Mouse (Mus musculus) embryo, embryonic 10.5 days (tissue): ENCODE results near the gene Ccdc194.

Experiments
- DNase-seq: peaks from one replicate; pipeline ENCODE4 v3.0.0-alpha.2; 2015; ENCODE audit warnings: low spot score

The Ccdc194 gene

DNA sequence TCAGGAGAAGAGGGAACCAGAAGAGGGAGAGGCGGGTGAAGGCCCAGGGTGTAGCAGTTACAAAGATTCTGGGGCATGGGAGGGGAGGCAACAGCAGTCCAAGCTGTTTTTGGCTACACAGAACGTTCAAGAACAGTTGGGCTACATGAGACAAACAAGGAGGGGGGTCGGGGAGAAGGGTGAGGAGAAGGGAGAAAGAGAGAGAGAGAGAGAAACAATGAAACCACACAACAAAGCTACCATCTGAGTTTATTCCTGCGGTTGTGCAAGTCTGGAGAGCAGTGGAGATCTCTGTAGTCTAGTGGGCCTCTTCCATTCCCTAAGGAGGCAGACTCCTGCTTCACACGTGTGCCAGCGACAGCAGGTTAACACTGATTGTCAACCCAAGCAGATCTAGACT lies 28.5 kb upstream of the Ccdc194 start:
- DNase-seq, result no peak

DNA sequence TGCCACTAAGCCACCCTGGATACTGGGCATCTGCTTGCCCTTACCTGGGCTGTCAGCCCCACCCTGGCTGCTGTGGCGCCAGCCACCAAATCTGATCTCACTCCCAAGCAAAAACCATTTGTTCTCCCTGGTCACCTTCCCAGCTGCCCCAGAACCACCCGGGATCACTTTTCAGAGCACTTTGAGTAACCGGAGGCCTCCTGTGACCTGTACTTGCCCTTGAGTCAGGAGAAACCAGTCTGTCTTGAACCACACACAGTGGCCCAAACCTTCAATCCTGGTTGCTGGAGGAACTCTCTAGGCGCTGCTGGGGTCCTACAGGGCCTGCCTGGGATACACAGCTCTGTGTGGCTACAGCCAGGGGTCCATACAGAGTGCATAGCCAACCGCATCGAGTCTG lies 27.3 kb upstream of the Ccdc194 start:
- no peak for DNase-seq

DNA sequence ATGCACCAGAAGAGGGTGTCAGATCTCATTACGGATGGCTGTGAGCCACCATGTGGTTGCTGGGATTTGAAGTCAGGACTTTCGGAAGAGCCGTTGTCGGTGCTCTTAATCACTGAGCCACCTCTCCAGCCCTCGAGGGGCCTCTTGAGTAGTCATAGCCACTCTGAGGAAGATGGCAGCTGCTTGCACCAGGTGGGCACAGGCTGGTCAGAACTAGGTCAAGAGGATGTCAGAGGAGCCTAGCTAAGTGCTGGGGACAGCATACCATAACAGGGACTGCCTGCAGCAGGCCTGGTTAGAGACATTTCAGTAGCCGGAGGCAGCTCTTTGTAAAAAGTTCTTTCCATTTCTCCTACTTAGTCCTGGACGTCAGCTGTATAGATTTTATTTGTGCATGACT lies 25.2 kb upstream of the Ccdc194 start:
- no peak for DNase-seq

DNA sequence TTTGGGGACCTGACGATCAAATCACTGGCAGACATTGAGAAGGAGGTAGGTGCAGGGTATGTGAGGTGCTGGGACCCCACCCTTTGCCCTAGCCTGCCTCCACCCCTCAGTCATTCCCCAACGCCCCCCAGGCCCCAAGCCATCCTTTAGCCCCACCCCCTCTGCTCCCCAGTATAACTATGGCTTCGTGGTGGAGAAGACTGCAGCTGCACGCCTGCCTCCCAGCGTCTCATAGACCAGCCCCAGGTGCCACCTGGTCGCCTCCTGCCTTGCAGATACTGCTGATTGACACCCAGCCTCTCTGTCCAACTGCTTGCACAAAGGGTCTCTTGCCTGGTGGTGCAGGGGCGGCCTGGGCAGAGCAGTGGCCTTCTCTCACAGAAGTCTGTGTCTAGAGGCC lies 22.1 kb upstream of the Ccdc194 start:
- DNase-seq, result no peak

DNA sequence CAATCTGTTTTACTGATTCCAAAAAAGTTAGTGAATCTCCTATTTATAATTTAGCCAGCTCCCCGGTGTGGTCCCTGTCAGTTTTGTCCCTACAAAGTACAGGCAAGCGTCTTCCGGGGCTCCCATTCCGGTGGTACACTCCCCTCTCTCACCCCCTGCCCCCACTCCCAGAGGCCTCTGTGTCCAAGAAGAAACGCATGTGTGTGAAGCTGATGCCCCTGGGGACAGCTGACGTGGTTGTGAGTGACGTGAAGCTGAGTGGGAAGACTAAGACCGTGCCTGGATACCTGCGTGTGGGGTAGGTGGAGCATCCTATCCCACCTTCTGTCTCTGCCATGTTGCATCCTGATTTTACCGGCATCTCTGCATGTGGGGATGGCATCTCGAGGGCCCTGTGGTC lies 19.5 kb upstream of the Ccdc194 start:
- no peak for DNase-seq

DNA sequence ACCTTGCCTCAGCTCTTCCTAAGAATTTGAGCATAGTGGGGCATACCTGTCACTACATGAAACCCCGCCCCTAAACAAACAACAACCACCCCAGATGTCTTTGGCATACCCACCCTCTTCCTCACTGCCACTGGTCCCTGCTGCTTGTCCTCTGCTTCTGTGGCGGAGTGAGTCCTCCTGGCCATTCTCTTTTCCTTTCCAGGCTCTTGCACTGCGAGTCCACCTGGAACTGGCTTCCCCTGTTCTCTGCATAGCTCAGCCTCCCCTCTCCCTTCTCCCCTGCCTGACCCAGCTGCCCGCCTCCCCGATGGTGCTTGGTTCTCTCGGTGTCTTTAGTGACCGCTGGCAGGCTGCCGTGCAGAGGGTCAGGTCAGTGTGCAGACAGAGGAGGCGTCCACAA lies 18.2 kb upstream of the Ccdc194 start:
- no peak for DNase-seq

DNA sequence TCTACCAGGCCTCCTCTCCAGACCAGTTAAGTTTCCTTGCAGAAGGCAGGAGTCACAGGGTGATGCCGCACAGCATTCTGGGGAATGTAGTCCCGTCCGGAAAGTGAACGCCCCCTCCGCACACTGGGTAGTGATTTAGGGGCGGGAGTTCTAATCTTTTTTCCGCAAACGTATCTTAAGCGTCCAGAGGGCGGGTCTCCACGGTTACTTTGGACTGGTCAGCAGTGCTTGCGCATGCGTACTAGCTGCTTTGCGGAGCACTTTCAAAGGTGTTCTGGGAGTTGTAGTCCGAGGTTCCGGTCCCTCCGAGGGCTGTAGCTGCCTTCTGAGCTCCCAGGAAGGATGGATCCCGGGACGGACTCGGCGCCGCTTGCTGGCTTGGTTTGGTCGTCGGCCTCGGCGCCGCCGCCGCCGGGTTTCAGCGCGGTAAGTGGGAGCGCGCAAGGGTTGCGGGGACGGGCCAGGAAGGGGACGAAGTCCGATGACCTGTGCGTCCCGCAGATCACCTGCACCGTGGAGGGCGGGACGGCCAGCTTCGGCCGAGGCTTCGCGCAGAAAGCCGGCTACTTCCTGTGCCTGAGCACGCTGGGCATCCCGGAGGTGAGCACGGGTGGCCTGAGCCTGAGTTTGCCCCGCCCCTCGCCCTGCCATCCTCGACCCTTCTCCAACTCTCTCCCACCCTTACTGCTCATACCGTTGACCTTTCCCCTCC lies 17.3 kb upstream of the Ccdc194 start, which contains the start of gene Mvb12a:
Mvb12a (plus strand) TSS at position 291 of the 712 bp plus-strand sequence.
- DNase-seq, result peak; percentile 100

DNA sequence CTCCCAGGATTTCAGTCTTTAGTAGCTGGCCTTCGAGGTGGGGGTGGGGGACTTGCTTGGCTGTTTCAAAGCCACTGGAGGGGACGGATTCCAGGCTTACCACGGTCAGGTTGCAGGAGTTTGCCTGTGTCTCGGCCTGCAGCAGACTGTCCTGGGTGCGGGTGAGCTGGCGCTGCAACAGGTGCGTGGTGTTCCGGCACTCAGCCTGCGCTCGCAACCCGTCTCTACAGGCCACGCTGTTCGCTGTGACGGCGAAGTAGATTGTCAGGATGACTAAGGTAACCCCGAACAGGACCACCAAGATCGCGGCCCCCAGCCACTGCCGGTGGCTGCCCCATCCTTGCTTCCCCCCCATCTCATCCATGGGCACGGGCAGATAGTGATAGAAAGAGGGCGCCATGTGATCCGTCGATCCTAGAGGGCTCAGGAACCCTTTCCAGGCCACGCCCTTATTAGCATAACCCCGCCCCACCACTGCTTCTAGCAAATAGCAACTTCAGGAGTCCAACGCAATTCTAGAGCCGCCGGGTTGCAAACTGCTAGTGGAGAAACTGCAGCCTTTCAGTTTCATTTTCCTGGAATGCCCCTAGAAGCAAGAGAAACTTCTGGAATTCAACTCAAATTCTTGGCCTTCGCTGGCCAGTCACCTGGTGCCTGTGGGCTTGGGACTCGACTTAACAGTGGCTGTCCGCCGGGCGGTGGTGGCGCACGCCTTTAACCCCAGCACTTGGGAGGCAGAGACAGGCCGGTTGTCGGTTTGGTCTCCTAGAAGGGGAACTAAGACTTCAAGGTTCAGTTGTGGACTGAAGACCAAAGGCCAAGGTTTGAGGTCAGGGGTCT lies 11.7 kb upstream of the Ccdc194 start, which contains the start of gene Bst2:
Bst2 (minus strand) TSS at position 429 of the 840 bp plus-strand sequence.
- DNase-seq, result peak; percentile 95

DNA sequence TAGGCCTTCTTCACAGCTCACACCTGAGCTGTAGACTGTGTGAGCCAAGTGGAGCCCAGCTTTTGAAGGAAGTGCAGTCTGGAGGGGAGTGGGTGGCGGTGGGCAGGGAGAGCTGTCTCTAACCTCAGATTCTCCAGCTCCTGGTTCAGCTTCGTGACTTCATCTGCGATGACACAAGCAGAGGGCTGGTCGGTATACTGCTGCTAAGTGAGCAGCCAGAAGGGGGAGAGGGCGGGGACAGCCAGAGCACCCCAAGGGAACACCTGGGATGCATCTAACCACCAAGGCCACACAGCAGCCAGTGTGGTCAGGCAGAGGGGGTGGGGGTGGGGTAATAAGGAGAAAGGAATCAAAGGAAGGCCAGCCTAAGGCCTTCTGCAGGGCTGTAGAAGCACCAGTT lies 10.2 kb upstream of the Ccdc194 start:
- no peak for DNase-seq

DNA sequence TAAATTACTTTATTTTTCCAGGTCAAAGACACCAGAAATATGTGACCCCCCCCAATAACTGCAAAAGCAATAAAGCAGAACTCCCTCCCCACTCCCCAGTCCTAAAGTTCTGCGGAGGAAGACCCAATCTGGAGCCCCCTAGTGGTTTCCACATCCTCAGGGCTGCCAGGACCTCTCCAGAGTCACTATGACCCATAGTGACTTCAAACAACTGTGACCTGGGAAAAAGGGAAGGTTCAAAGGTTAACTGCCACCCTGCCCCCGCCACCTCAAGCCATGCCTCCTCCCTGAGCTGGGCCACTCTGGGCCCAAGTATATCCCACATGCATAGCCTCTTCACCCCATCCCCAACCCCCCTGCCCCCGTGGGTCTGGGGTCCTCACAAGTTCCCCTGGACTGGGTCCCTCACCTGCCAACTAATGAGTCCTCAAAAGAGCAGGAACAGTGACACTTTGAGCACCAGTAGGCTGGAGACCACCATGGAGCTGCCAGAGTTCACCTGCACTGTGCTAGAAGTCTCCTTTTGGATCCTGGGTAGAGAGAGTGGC lies 8.8 kb upstream of the Ccdc194 start:
- no peak for DNase-seq

DNA sequence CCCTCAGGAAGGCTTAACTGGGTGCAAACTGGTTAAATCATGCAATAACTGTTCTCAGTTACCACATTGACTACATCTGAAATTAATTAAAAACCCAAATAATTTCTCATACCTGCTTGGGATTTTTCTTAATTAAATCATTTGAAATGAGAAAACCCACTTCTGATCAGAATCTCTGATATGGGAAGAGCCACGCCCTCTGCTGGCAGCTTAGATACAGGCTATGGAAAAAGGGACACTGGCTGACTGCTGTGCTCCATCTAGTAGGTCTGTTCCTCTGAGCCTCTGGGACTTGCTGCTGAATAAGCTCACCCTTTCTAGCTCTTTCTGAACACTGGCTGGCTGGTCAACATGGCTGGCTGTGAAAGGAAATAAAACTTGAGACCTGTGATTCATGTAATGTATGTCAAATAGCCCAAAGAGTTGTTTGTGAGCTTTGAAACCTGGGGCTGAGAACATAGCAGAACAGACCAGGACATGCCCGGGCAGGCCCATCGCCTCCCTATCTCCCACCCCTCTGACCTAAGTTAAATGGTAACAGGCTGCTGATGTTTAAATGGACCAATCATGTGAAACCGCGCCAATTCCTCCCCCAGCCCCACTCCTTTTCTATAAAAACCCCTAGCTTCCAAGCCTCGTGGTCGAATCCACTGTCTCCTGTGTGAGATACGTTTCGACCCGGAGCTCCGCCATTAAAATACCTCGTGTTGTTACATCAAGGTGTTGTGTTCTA lies 5.4 kb upstream of the Ccdc194 start:
- peak; percentile 60 for DNase-seq

DNA sequence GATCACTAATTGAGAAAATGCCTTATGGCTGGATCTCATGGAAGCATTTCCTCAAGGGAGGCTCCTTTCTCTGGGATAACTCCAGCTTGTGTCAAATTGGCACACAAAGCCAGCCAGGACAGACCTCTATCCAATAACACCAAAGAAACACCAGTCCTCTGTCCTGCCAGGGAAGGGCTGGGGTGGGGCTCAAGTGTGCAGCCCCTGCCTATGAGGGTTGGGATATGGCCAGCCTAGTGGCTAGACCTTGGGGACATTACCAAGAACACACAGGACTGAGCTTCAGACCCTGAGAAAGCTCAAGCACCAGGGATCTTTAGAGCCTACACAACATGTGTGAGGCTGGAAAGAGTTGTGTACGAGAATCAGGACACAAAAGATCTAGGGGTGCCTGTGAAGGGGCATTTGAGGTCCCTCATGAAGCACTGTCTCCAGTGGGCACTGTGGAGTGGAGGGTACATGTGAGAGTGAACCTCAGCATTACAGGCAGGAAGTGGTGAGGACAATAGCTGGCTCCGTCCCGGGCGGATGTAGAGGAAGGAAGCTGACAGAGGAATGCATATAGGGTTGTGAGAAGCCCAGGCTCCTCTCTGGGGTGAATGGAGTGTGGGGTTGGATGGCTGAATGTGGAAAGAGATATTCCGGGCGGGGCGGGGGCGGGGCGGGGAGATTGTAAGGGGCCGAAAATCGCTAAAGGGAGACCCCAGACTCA lies 3.0 kb upstream of the Ccdc194 start:
- DNase-seq, result no peak

DNA sequence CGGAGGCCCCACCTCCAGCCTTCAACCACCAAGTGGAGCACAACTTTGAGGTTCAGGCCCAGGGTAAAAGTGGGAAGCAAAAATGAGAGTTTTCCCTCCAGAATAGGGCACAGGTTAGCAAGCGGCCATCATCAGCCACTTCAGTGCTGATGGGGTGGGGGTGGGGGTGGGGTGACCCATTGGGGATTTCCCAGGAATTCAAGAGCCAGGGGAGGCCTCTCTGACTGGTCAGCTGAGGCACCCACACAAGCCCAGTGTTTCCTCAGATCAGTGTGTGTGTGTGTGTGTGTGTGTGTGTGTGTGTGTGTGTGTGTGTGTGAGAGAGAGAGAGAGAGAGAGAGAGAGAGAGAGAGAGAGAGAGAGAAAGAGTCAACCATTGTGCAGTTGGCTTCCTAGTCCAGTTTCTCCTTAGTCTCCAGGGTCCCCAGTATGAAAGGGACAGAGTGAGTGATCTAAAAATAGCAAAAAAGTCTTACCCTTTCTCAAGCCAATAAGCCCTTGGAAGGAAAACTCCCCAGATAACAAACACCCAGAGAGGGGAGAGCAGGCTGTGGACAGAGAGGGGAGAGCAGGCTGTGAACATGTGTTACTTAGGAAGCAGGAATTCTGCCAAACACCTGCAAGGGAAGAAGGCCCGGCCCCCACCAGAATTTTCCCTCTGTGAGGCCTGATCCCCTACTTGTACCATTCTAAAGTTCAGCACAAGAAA lies 1.8 kb upstream of the Ccdc194 start:
- DNase-seq, result no peak

DNA sequence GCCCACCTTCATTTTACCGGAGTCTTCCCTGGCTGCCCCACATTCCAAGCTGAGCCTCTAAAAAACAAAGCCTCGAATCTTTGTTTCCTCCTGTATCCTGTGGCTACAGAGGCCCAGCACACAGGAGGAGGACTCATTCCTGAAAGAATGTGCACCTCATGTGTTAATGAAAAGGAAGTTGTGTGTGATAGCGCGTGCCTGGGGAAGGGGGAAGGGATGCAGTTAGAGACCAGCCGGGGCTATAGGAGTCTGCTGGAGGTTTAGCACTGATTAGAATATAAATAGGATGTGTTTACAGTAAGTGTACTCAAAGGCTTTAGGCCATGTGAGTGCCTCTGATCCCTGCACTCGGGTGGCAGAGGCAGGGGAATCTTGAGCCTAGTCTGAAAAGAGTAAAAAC lies 761 bp upstream of the Ccdc194 start:
- peak; percentile 51 for DNase-seq

DNA sequence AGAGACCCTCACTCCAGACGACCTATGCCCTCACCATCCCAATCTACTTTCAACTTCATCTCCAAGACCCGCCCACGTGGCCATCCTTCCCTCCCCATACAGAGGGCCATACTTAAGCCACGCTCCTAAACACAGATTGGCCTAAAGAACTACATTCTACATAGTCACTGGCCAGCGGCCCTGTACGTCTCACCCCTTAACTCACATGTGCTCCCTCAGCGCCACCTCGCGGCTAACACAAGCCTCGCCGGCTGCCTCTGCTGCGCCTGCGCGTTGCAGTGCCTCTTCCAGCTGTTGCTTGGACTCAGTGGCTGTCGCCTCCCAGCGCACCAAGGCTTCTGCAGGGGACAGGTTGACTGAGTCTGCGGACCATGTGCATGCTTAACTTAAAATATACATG lies 3.9 kb downstream of the Ccdc194 start:
- peak; percentile 97 for DNase-seq

DNA sequence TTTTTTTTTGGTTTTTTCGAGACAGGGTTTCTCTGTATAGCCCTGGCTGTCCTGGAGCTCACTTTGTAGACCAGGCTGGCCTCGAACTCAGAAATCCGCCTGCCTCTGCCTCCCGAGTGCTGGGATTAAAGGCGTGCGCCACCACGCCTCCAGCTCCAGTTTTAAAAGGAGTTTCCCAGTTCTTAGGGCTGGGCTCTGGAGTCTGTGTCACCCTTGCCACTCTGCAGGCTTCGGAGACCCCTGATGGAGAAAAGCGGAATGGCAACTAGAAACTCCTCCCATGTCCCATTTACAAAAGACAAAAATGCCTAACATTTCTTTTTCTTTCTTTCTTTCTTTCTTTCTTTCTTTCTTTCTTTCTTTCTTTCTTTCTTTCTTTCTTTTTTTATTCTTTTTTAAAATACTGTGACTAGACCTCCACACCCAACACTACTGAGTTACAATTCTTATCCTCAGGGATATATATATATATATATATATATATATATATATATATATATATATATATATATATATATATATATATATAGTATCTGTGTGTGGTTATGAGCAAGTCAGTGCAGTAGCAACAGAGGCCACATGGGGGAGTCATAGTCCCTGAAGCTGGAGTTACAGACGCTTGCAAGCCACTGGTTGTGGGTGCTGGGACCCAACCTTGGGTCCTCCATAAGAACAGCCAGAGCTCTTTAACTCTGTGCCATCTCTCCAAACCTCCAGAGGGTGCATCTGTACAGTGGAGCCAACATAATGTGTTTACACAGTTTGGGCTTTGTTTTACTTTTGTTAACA lies 6.3 kb downstream of the Ccdc194 start:
- peak; percentile 91 for DNase-seq

DNA sequence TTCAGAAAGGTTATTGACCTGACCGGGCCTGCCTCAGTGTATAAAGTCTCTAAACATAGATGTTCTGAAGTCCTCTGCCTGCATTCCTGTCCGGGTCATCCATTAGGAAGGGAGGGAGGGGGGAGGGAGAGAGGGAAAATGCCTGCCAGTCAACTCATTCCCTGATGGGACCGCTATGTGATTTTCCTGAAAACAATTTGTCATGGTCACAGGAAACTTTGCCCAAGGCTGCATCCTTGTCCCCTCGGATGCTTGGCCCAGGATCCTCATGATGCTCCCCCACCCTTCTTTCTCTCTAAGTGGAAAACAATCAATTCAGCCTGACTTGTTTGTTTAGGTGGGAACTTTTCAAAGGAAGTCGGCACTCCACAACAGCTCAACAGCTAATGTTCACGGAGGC lies 8.7 kb downstream of the Ccdc194 start:
- peak; percentile 62 for DNase-seq

DNA sequence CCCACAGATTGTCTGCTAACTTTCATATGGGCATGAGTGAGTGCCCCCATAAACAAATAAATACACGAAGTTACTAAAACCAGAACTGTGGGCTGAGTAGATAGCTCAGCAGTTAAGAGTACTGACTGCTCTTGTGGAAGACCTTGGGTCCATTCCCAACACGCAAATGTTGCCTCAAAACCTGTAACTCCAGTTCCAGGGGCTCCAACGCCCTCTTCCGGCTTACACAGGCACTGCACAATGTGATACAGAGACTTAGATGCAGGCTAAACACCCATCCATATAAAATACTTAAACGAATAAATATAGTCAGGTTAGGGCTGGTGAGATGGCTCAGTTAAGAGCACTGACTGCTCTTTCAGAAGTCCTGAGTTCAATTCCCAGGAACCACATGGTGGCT lies 10.5 kb downstream of the Ccdc194 start:
- DNase-seq, result no peak

DNA sequence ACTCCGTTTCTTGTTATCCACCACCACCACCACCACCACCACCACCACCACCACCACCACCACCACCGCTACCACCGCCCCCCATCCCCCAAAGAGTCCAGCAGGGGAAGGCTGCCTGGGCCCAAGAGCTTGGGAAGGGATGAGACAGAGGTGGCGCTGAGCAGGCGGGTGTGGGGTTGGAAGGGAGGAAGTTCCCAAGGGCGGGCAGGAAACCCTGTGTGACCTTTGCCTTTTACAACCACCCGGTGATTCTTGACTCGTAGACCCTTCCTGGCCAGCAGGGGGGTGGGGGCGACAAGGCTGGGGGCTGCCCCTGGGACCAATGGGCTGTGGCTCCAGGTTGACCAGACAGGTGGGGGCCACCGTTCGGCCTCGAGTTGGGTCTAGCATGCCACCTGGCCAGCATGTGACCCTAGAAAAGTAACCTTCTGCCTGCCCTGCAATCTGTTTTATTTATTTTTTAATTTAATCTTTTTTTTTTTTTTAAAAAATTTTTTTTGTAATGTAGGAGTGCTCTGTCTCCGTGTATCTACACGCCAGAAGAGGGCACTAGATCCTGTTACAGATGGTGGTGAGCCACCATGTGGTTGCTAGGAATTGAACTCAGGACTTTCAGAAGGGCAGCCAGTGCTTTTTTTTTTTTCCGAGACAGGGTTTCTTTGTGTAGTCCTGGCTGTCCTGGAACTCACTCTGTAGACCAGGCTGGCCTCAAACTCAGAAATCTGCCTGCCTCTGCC lies 12.3 kb downstream of the Ccdc194 start:
- no peak for DNase-seq

DNA sequence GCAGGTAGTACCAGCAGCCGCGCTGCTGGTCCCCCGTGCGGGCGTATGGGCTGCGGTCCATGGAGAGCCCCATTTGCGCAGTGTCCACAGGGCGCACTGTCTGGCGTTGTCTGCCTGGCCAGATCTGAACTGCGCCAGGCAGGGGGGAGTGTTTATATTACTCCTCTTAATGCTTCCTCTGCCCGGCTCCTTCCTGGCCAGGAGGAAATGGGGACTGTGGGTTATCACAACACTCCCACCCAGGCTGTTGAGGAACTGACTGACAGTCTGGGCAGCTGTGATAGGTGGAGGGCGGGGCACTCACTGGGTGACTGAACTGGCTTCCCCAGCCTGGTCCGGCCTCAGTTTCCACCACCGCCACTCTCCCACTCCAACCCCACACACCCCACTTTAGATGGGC lies 13.9 kb downstream of the Ccdc194 start, which contains the start of gene Plvap:
Plvap (minus strand) TSS at position 109 of the 400 bp plus-strand sequence.
- peak; percentile 36 for DNase-seq
